10 mouse cellular contexts compared by ENCODE assay signal in the genomic region with DNA sequence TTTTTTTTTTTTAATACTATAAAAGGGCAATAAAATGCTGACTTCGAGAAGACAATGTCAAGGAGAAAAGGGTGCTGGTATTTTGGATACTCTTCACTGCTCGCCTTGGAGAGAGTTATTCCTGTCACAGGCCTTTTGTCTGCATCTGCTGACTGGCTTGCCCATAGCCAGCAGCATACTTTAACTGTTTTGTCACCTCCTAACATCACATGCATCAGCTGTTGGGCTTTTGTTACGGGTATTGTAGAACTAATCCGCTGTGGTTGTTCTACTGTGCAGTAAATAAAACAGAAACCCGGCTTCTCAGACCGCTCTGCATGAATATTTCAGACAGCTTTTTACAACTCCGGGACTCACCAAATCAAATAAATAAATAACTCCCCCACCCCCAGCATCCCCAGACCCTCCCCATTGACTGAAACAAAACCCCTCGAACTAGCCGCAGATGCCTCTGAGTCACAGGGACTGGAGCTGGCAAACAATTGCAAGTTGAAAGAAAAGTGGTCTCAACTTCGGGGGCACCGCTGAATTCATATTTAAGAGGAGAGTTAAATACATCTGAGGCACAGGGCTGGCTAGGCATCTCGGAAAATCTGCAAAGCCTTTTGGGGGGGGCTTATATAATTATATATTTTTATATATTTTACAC. TPM values are rescaled to one million over a fixed set of nuclear protein-coding genes. Genes with fewer than 3 reads are reported as not detected.
DNase-seq lines count a peak whose midpoint lies in the region; ATAC-seq and TF ChIP-seq lines count a peak whose summit lies in the region.
"Had no signal": no experiment of that assay in that cellular context is flagged by ENCODE, and none has a peak within 500 bp of the region (broad histone marks: within the 10 kb centered on the region; RNA-seq: fewer than 3 reads in every experiment).

No protein-coding gene starts in this region.

- H3K36me3 ChIP-seq in kidney, postnatal 0 days (ENCODE audit: insufficient read depth, low read length): no peaks in the 10 kb centered on the region
- H3K36me3 ChIP-seq in forebrain, embryonic 13.5 days (ENCODE audit: poor library complexity, severe bottlenecking): no peaks in the 10 kb centered on the region
- H3K36me3 ChIP-seq in hindbrain, embryonic 11.5 days (ENCODE audit: control insufficient read depth, insufficient read depth, low read length): no peaks in the 10 kb centered on the region
- H3K36me3 ChIP-seq in myocyte (ENCODE audit: control insufficient read depth, insufficient read depth): no peaks in the 10 kb centered on the region

- no peaks in the 10 kb centered on the region for H3K9me3 ChIP-seq in kidney, postnatal 0 days (replicated peaks; ENCODE audit: low read length)
- H3K9me3 ChIP-seq in forebrain, embryonic 13.5 days (replicated peaks): no peaks in the 10 kb centered on the region
- no peaks in the 10 kb centered on the region for H3K9me3 ChIP-seq in hindbrain, embryonic 11.5 days (ENCODE audit: control insufficient read depth, low read length)
- H3K9me3 ChIP-seq: liver, embryonic 13.5 days had no signal

- H3K79me2 ChIP-seq in myocyte (ENCODE audit: control insufficient read depth, insufficient read depth): no peaks in the 10 kb centered on the region

- WGBS in kidney, postnatal 0 days: 35% methylated on average over 12 of the region's 12 CpGs
- WGBS in forebrain, embryonic 13.5 days: 9% methylated on average over 12 of the region's 12 CpGs
- WGBS in hindbrain, embryonic 11.5 days: 14% methylated on average over 12 of the region's 12 CpGs

- no peak overlapping the region for H3K27ac ChIP-seq in kidney, postnatal 0 days
- no peak overlapping the region for H3K27ac ChIP-seq in forebrain, embryonic 13.5 days
- H3K27ac ChIP-seq in hindbrain, embryonic 11.5 days (ENCODE audit: low read depth, low read length): peak overlapping the region; percentile 44; the same call in 1 of the 2 replicates
- H3K27ac ChIP-seq: liver, embryonic 13.5 days had no signal

- ATAC-seq in kidney, postnatal 0 days (replicated peaks; ENCODE audit: low FRiP score, low read depth): no peak
- no peak for ATAC-seq in forebrain, embryonic 13.5 days
- ATAC-seq in hindbrain, embryonic 11.5 days (ENCODE audit: low FRiP score): peak; percentile 84
- ATAC-seq in monocyte, adult 5-6 weeks (replicated peaks; ENCODE audit: insufficient number of reproducible peaks, low FRiP score, low TSS enrichment, poor library complexity, severe bottlenecking): no peak

- H3K4me3 ChIP-seq in kidney, postnatal 0 days (replicated peaks; ENCODE audit: low read depth, low read length): no peak overlapping the region
- H3K4me3 ChIP-seq in forebrain, embryonic 13.5 days: no peak overlapping the region
- H3K4me3 ChIP-seq in hindbrain, embryonic 11.5 days (ENCODE audit: low read depth, low read length): no peak overlapping the region
- H3K4me3 ChIP-seq in myocyte: no peak overlapping the region
- H3K4me3 ChIP-seq: liver, embryonic 13.5 days had no signal

- no peak for TF ChIP-seq POLR2A in myocyte (IDR thresholded peaks at IDR 0.05; ENCODE audit: insufficient read length, low read depth)

- H3K9ac ChIP-seq in kidney, postnatal 0 days (ENCODE audit: low read depth, low read length): no peak overlapping the region
- no peak overlapping the region for H3K9ac ChIP-seq in forebrain, embryonic 13.5 days
- H3K9ac ChIP-seq in hindbrain, embryonic 11.5 days (ENCODE audit: low read depth, low read length): no peak overlapping the region
- H3K9ac ChIP-seq: liver, embryonic 13.5 days had no signal

- peak; percentile 31 for DNase-seq in kidney, postnatal 0 days (ENCODE audit: low spot score)
- no peak for DNase-seq in kidney, postnatal 36 days
- DNase-seq in hindbrain, embryonic 11.5 days (ENCODE audit: low spot score): peak; percentile 61
- no peak for DNase-seq in spleen, adult 12 weeks (ENCODE audit: low spot score)
- DNase-seq in thymus, postnatal 14 days: no peak
- DNase-seq: liver, embryonic 13.5 days; thymus, postnatal 4 days had no signal

- H3K27me3 ChIP-seq in kidney, postnatal 0 days (ENCODE audit: insufficient read depth, low read length): no peaks in the 10 kb centered on the region
- H3K27me3 ChIP-seq in forebrain, embryonic 13.5 days: peaks cover 7% of the 10 kb centered on the region; the same call in 1 of the 2 replicates
- H3K27me3 ChIP-seq in hindbrain, embryonic 11.5 days (ENCODE audit: control insufficient read depth, insufficient read depth, low read length): no peaks in the 10 kb centered on the region
- no peaks in the 10 kb centered on the region for H3K27me3 ChIP-seq in myocyte (ENCODE audit: control insufficient read depth, insufficient read depth, insufficient read length)
- H3K27me3 ChIP-seq: liver, embryonic 13.5 days had no signal

- no peak overlapping the region for H3ac ChIP-seq in myocyte (ENCODE audit: control insufficient read depth, insufficient read length)

- no peak overlapping the region for H3K4me2 ChIP-seq in kidney, postnatal 0 days (ENCODE audit: low read length)
- 0 out of 2 replicates have a peak overlapping the region, but pooled peaks have one; percentile 26 for H3K4me2 ChIP-seq in forebrain, embryonic 13.5 days
- H3K4me2 ChIP-seq in hindbrain, embryonic 11.5 days (replicated peaks; ENCODE audit: low read depth, low read length): no peak overlapping the region
- peak overlapping the region; percentile 45 for H3K4me2 ChIP-seq in myocyte (ENCODE audit: low read depth)
- H3K4me2 ChIP-seq: liver, embryonic 13.5 days had no signal

- no peaks in the 10 kb centered on the region for H3K4me1 ChIP-seq in kidney, postnatal 0 days (replicated peaks; ENCODE audit: insufficient read depth, low read length)
- H3K4me1 ChIP-seq in forebrain, embryonic 13.5 days: peaks cover 35% of the 10 kb centered on the region
- peaks cover 20% of the 10 kb centered on the region for H3K4me1 ChIP-seq in hindbrain, embryonic 11.5 days (replicated peaks; ENCODE audit: control insufficient read depth, insufficient read depth, low read length)

- TF ChIP-seq CTCF in kidney, postnatal 0 days (IDR thresholded peaks at IDR 0.05; ENCODE audit: low read depth): no peak

TF ChIP-seq in myocyte, 11 proteins besides CTCF, POLR2A, EP300 and RAD21:
- TF ChIP-seq E2F4 (IDR thresholded peaks at IDR 0.05; ENCODE audit: insufficient read depth) (no peak), CEBPB (IDR thresholded peaks at IDR 0.05; ENCODE audit: insufficient read depth, poor library complexity, severe bottlenecking) (no peak), TCF12 (IDR thresholded peaks at IDR 0.05; ENCODE audit: insufficient read depth, poor library complexity, severe bottlenecking) (no peak), SRF (IDR thresholded peaks at IDR 0.05; ENCODE audit: control insufficient read depth, insufficient read length, low read depth) (no peak), USF1 (IDR thresholded peaks at IDR 0.05; ENCODE audit: low read depth) (no peak), TCF3 (IDR thresholded peaks at IDR 0.05; ENCODE audit: insufficient read length, low read depth) (no peak), REST (IDR thresholded peaks at IDR 0.05; ENCODE audit: insufficient read depth, insufficient read length) (no peak), POLR2AphosphoS2 (IDR thresholded peaks at IDR 0.05; ENCODE audit: insufficient read length, low read depth) (no peak), MYOD1 (IDR thresholded peaks at IDR 0.05; ENCODE audit: control insufficient read depth in 1 of 3, insufficient read length in 2 of 3, low read depth in 2 of 3) (peak in 2 of 3 experiments; percentile 32 to 63), MAX (IDR thresholded peaks at IDR 0.05; ENCODE audit: low read depth) (no peak), MYOG (IDR thresholded peaks at IDR 0.05; ENCODE audit: control insufficient read depth in 1 of 3, insufficient read depth in 1 of 3, insufficient read length in 2 of 3, low read depth in 2 of 3) (peak in 2 of 3 experiments; percentile 36 to 77)

RNA-seq across cellular contexts. Expression of a gene that starts 41.7 kb away (rescaled TPM):
- polyA plus RNA-seq in kidney, postnatal 0 days (2015; fragmentation: Nextera tagmentation; extraction: Ambion mirVana): 1.3 and 1.5 TPM in 2 replicates
- 10.9 and 12.1 TPM in 2 replicates for polyA plus RNA-seq in forebrain, embryonic 13.5 days (2015; fragmentation: Nextera tagmentation; extraction: Ambion mirVana)
- 8.5 and 9.0 TPM in 2 replicates for polyA plus RNA-seq in hindbrain, embryonic 11.5 days (2014; fragmentation: Nextera tagmentation; extraction: Ambion mirVana)
- 0.13 TPM for polyA plus RNA-seq in myocyte (2012; fragmentation: generic; extraction: Trizol)
- total RNA-seq in monocyte, adult 5-6 weeks (2017): not detected in 3 replicates

Comparison
In these comparisons a context has a peak if more than half of its experiments do, and no peak if none do; other contexts are left out.
1. DNase-seq: peak in kidney, postnatal 0 days (single experiment) and hindbrain, embryonic 11.5 days (single experiment); none in kidney, postnatal 36 days (0 of 2), spleen, adult 12 weeks (single experiment) and thymus, postnatal 14 days (single experiment).
2. H3K4me2 ChIP-seq: peak in forebrain, embryonic 13.5 days (single experiment) and myocyte (single experiment); none in kidney, postnatal 0 days (single experiment) and hindbrain, embryonic 11.5 days (single experiment).